Mouse (Mus musculus) CD8-positive naive resting alpha-beta T cell, adult 57 days (primary cell): ENCODE results near the gene Rps6ka1. TPM values are rescaled to one million over a fixed set of nuclear protein-coding genes. Genes with fewer than 3 reads are reported as not detected.

ENCODE experiments used
- total RNA-seq: library from RNA; stranded (reverse); gene quantifications from one replicate; pipeline ENCODE4 v1.2.4, GENCODE M21; 2023

Rps6ka1 gene
- 114 TPM for total RNA-seq

DNA sequence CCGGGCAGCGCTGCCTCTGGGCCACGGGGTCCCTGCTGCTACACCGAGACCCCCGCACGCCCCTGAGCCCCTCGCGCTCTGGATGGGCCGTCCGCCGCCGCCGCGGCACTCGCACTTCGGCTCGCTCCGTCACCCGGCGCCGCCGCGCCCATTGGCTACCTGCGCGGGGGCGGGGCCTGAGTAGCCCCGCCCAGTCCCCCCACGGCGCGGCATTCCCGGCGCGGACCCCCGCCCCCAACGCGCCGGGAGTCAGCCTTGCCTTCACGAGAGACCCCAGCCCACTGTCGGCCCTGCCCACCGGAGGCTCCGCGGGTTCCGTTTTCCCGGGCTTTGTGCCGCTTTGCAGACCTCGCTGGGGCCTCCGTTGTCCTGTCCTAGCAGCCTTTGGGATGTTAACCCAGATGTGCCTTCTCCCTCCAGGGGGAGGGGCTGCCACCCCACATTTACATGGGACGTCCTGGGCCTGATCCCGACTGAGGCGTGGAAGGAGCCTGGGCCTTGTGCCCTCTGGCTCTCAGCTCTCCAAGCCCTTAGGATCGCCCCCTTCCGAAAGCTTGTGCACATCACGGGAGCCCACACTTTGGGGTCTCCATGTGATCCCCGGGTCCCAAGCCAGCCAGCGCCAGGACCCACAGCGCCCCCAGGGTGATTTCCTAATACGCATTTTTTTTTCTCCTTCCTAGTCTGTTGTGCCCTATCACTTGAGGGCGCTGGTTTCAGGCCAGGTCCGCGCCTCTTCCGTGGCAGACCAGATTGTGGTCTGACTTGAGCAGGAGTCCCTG lies at the start of gene Rps6ka1:
TSS of gene Rps6ka1 (minus strand) at position 126 of the 782 bp plus-strand sequence.

Other genes with a start within 250 kb of the Rps6ka1 start
- 197 TPM for gene Zdhhc18, start 237.6 kb downstream of the Rps6ka1 start, total RNA-seq
- gene Pigv, start 215.2 kb downstream of the Rps6ka1 start, total RNA-seq: 24.6 TPM
- gene Arid1a, start 131.0 kb downstream of the Rps6ka1 start, total RNA-seq: 284 TPM
- 298 TPM for gene Hmgn2, start 80.9 kb upstream of the Rps6ka1 start, total RNA-seq
- gene Dhdds, start 113.1 kb upstream of the Rps6ka1 start, total RNA-seq: 30.0 TPM
- gene Lin28a, start 131.0 kb upstream of the Rps6ka1 start, total RNA-seq: not detected
- gene Zfp683, start 166.0 kb upstream of the Rps6ka1 start, total RNA-seq: 2.2 TPM
- gene Crybg2, start 173.0 kb upstream of the Rps6ka1 start, total RNA-seq: 6.2 TPM
- 1,033 TPM for gene Cd52, start 207.3 kb upstream of the Rps6ka1 start, total RNA-seq
- 269 TPM for gene Ubxn11, start 214.8 kb upstream of the Rps6ka1 start, total RNA-seq
- 449 TPM for gene Sh3bgrl3, start 241.0 kb upstream of the Rps6ka1 start, total RNA-seq